Mouse (Mus musculus) natural killer cell, adult 2 months (primary cell): ENCODE data around the gene Gm11146.

ENCODE experiments used
- DNase-seq, 2 experiments: peaks; one replicate each; pipeline ENCODE4 v3.0.0; 2022; ENCODE audit warnings: low spot score in 2 of 2

Gm11146 gene

GRCm38 (mm10) chr16:77556446-77557105, 45.3 kb downstream of the Gm11146 start:
- no peak for DNase-seq

GRCm38 (mm10) chr16:77551051-77551450, 50.8 kb downstream of the Gm11146 start:
- no peak for DNase-seq
